Mouse (Mus musculus) heart, embryonic 16.5 days (tissue): ENCODE results near the gene Pacsin3. TPM values are rescaled to one million over a fixed set of nuclear protein-coding genes. Genes with fewer than 3 reads are reported as not detected.

Experiments
- ATAC-seq: fragments of 200-750 bp; cut with Nextera tagmentation; replicated peaks from 2 replicates; pipeline ENCODE4 v1.8.0; 2017; ENCODE audit warnings: moderate number of reproducible peaks; ENCODE audit not compliant: insufficient read depth, low FRiP score; ENCODE audit errors: extremely low read depth
- H3K27ac ChIP-seq: fragments of 300-500 bp; sonication (generic); 2 replicates; pipeline ENCODE4 v1.5.1; 2014; ENCODE audit warnings: mild to moderate bottlenecking, low read length, control low read depth, moderate library complexity
- H3K27me3 ChIP-seq: fragments of 300-500 bp; sonication (generic); 2 replicates; pipeline ENCODE4 v1.6.1; 2014; ENCODE audit warnings: low read length, mixed read lengths; ENCODE audit not compliant: control insufficient read depth, insufficient read depth
- H3K36me3 ChIP-seq: fragments of 300-500 bp; sonication (generic); 2 replicates; pipeline ENCODE4 v1.6.1; 2014; ENCODE audit not compliant: control insufficient read depth, insufficient read depth
- H3K4me1 ChIP-seq: fragments of 300-500 bp; sonication (generic); 2 replicates; pipeline ENCODE4 v1.6.1; 2014; ENCODE audit warnings: low read length, mixed read lengths; ENCODE audit not compliant: control insufficient read depth, insufficient read depth
- H3K4me2 ChIP-seq: fragments of 300-500 bp; sonication (generic); 2 replicates; pipeline ENCODE4 v1.6.1; 2014; ENCODE audit warnings: low read depth, mild to moderate bottlenecking, control low read depth, low read length
- H3K4me3 ChIP-seq: fragments of 300-500 bp; sonication (generic); 2 replicates; pipeline ENCODE4 v1.5.1; 2014; ENCODE audit warnings: mild to moderate bottlenecking, control low read depth, low read length
- H3K9ac ChIP-seq: fragments of 300-500 bp; sonication (generic); 2 replicates; pipeline ENCODE4 v1.6.1; 2014; ENCODE audit warnings: low read length, control low read depth
- H3K9me3 ChIP-seq: fragments of 300-500 bp; sonication (generic); replicated peaks from 2 replicates; pipeline ENCODE4 v1.6.1; 2016; ENCODE audit warnings: low read length; ENCODE audit not compliant: control insufficient read depth
- WGBS: fragments of 180-500 bp; shearing (Covaris S2); extraction: QIAGEN DNeasy Blood & Tissue Kit; methylation state at CpG from one replicate; pipeline ENCODE4 v1.1.7; 2014; 5-methylcytosine and 5-hydroxymethylcytosine counted together
- polyA plus RNA-seq: library from polyadenylated mRNA; unstranded; fragments of >200 nt; fragmentation: Nextera tagmentation; extraction: Ambion mirVana; gene quantifications from 2 replicates; pipeline ENCODE4 v1.2.1, GENCODE M21; 2015

Gene Pacsin3
- polyA plus RNA-seq, 1 experiment from 2014 or later = 60.4 TPM

DNA sequence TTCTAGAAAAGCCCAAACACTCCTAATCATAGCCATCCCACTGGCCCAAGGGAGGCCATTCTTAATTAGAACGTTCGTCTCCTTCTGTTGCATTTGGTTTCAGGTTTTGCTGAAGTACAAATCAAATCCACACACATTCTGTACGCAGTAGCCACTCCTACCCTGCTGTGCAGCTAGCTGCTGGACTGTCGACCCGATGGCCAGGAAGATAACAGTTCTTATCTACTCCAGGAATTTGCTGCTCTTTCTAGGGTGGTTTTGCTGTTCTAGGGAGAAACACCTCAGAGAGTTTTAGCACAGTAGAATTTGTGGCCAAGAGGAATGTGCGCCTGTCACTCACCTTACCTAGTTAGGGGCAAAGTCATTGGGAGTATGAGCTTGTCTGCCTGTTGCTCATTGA is 31.8 kb downstream of the Pacsin3 start:
- Histone ChIP-seq H3K9ac (no peak overlapping the region), H3K27ac (no peak overlapping the region), H3K9me3 (no peaks in the 10 kb centered on the region), H3K4me2 (no peak overlapping the region), H3K36me3 (no peaks in the 10 kb centered on the region), H3K27me3 (no peaks in the 10 kb centered on the region), H3K4me3 (no peak overlapping the region), H3K4me1 (peaks cover 15% of the 10 kb centered on the region)
- 48% methylated on average over 6 of the region's 6 CpGs for WGBS
- no peak for ATAC-seq

- ATAC-seq = no peak
- no peak overlapping the region for H3K27ac ChIP-seq
- no peak overlapping the region for H3K4me3 ChIP-seq
- H3K27me3 ChIP-seq = no peaks in the 10 kb centered on the region
- no peak overlapping the region for H3K9ac ChIP-seq
- H3K9me3 ChIP-seq = no peaks in the 10 kb centered on the region
- no peak overlapping the region for H3K4me2 ChIP-seq
- no peaks in the 10 kb centered on the region for H3K4me1 ChIP-seq
- WGBS = 73% methylated on average over 12 of the region's 12 CpGs
- no peaks in the 10 kb centered on the region for H3K36me3 ChIP-seq
These were observed 35.6 kb downstream of the Pacsin3 start for GRCm38 (mm10) chr2:91291197-91292007.

GRCm38 (mm10) chr2:91294226-91294625 is 38.5 kb downstream of the Pacsin3 start:
- Histone ChIP-seq H3K36me3 (no peaks in the 10 kb centered on the region), H3K4me3 (no peak overlapping the region), H3K4me2 (no peak overlapping the region), H3K27me3 (no peaks in the 10 kb centered on the region), H3K27ac (no peak overlapping the region), H3K4me1 (peaks cover 2% of the 10 kb centered on the region), H3K9me3 (no peaks in the 10 kb centered on the region), H3K9ac (no peak overlapping the region)
- 83% methylated on average over 3 of the region's 3 CpGs for WGBS
- no peak for ATAC-seq

DNA sequence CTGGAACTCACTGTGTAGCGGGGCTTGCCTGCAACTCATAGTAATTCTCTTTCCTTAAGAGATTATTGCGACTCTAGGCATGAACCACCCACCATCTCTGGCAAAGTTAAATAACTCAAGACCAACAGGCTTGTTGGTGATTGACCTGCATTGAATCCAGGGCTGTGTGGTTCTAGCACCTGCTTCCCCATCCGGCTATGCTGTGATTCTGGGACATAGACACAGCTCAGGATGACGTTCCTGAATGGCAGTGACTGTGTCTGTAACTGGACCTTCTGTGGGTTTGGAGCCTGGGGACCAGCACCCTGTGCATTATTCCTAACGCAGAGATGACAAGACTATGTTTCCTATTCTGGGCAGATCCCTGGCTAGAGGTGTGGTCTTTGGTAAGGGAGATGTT is 40.1 kb downstream of the Pacsin3 start:
- Histone ChIP-seq H3K27ac (no peak overlapping the region), H3K9me3 (no peaks in the 10 kb centered on the region), H3K36me3 (no peaks in the 10 kb centered on the region), H3K9ac (no peak overlapping the region), H3K4me2 (no peak overlapping the region), H3K27me3 (no peaks in the 10 kb centered on the region), H3K4me1 (peaks cover 2% of the 10 kb centered on the region), H3K4me3 (no peak overlapping the region)
- 79% methylated on average over 5 of the region's 5 CpGs for WGBS
- ATAC-seq = no peak

- no peak overlapping the region for H3K9ac ChIP-seq
- WGBS = 37% methylated on average over 3 of the region's 3 CpGs
- peak overlapping the region; percentile 53 for H3K27ac ChIP-seq
These were observed 43.4 kb downstream of the Pacsin3 start for GRCm38 (mm10) chr2:91299156-91299555.

GRCm38 (mm10) chr2:91300784-91301183 is 45.0 kb downstream of the Pacsin3 start:
- H3K4me2 ChIP-seq = no peak overlapping the region
- WGBS = 88% methylated on average over 2 of the region's 2 CpGs
- no peaks in the 10 kb centered on the region for H3K36me3 ChIP-seq
- H3K9ac ChIP-seq = no peak overlapping the region
- no peak overlapping the region for H3K4me3 ChIP-seq
- H3K4me1 ChIP-seq = peaks cover 2% of the 10 kb centered on the region
- H3K27ac ChIP-seq = no peak overlapping the region
- no peaks in the 10 kb centered on the region for H3K9me3 ChIP-seq
- no peaks in the 10 kb centered on the region for H3K27me3 ChIP-seq
- ATAC-seq = no peak

More at GRCm38 (mm10) chr2:91299156-91299555, 43.4 kb downstream of the Pacsin3 start:
- Histone ChIP-seq H3K4me3 (no peak overlapping the region), H3K36me3 (no peaks in the 10 kb centered on the region), H3K4me1 (peaks cover 2% of the 10 kb centered on the region), H3K9me3 (no peaks in the 10 kb centered on the region), H3K4me2 (no peak overlapping the region), H3K27me3 (no peaks in the 10 kb centered on the region)
- ATAC-seq = peak; percentile 94

- no peaks in the 10 kb centered on the region for H3K36me3 ChIP-seq
- H3K4me1 ChIP-seq = peaks cover 2% of the 10 kb centered on the region
- no peaks in the 10 kb centered on the region for H3K9me3 ChIP-seq
- no peak overlapping the region for H3K4me3 ChIP-seq
- H3K4me2 ChIP-seq = no peak overlapping the region
- no peaks in the 10 kb centered on the region for H3K27me3 ChIP-seq
- 70% methylated on average over 2 of the region's 2 CpGs for WGBS
- no peak overlapping the region for H3K27ac ChIP-seq
- ATAC-seq = no peak
- no peak overlapping the region for H3K9ac ChIP-seq
These were observed 46.1 kb downstream of the Pacsin3 start for GRCm38 (mm10) chr2:91301836-91302235.

DNA sequence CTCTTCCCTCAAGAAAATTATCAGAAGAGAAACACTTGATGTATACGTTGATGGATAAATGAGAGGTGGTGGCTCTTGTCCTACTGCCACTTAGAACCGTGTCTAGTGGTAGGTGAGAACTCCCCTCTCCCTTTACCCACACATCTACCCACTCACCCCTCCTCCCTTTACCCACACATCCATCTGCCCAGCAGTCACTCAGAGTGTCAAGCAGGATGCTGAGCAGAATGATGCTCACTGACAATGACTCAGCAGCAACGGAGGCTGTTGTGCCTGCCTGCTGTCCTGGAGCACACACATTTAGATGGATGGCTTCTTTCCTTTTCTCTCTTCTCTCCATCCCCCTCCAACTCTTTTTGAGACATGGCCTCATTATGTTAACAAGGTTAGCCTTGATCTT is 47.1 kb downstream of the Pacsin3 start:
- WGBS = 39% methylated on average over 3 of the region's 3 CpGs
- Histone ChIP-seq H3K4me1 (peaks cover 2% of the 10 kb centered on the region), H3K27me3 (no peaks in the 10 kb centered on the region)

DNA sequence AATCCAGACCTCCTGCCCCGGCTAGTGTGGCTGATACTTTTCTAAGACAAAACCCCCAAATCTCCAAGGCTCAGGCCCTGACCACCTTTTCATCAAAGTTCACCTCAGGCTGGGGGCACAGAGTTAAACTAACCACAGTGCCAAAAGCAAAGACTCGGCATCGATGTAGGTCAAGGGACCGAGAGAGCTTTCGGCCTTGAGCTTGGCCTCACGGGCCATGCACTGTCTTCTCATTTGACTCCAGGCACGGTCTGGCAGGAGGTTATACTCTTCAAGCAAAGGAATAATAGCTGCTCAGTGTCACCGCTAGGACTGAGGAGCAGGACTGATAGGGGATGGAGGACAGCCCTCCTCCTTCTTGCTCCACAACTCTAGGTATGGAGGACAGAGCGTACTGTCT is 50.2 kb downstream of the Pacsin3 start:
- Histone ChIP-seq H3K9ac (no peak overlapping the region), H3K27ac (no peak overlapping the region), H3K4me3 (no peak overlapping the region), H3K36me3 (no peaks in the 10 kb centered on the region), H3K9me3 (no peaks in the 10 kb centered on the region), H3K4me1 (0 out of 2 replicates have a peak, but pooled peaks cover 5% of the 10 kb centered on the region), H3K27me3 (no peaks in the 10 kb centered on the region), H3K4me2 (no peak overlapping the region)
- WGBS = 90% methylated on average over 9 of the region's 9 CpGs
- no peak for ATAC-seq

More for the DNA sequence above, 47.1 kb downstream of the Pacsin3 start:
- ATAC-seq = no peak
- no peak overlapping the region for H3K4me2 ChIP-seq
- no peaks in the 10 kb centered on the region for H3K36me3 ChIP-seq
- H3K4me3 ChIP-seq = no peak overlapping the region
- no peaks in the 10 kb centered on the region for H3K9me3 ChIP-seq
- H3K27ac ChIP-seq = no peak overlapping the region
- no peak overlapping the region for H3K9ac ChIP-seq
